Mouse (Mus musculus) heart, adult 2 months (tissue): ENCODE measurements at regions not wholly inside any gene's neighbourhood (a gene's known extent, or its start where the extent isn't known, plus 50 kb on each side); places are given as distances from the start of the nearest gene placed in this dataset.

Experiments used
- DNase-seq, 2 experiments: peaks; one replicate each; pipeline ENCODE4 v3.0.0; 2021
- H3K27ac ChIP-seq: fragments of 200-600 bp; 2 replicates; pipeline ENCODE4 v1.8.1; 2022
- H3K27me3 ChIP-seq: fragments of 200-500 bp; 2 replicates; pipeline ENCODE4 v1.6.1; 2012; ENCODE audit warnings: mild to moderate bottlenecking, low read length, inconsistent platforms, mixed read lengths; ENCODE audit not compliant: control insufficient read depth, insufficient read depth
- H3K36me3 ChIP-seq: fragments of 200-500 bp; 2 replicates; pipeline ENCODE4 v1.6.1; 2012; ENCODE audit warnings: low read length, inconsistent platforms; ENCODE audit not compliant: control insufficient read depth, insufficient read depth
- H3K4me1 ChIP-seq: fragments of 200-500 bp; 2 replicates; pipeline ENCODE4 v1.6.1; 2011; ENCODE audit warnings: low read length; ENCODE audit not compliant: control insufficient read depth, insufficient read depth
- H3K4me3 ChIP-seq: fragments of 200-600 bp; 2 replicates; pipeline ENCODE4 v1.8.1; 2022
- H3K79me2 ChIP-seq: fragments of 200-500 bp; replicated peaks from 2 replicates; pipeline ENCODE4 v1.6.1; 2012; ENCODE audit warnings: mild to moderate bottlenecking, inconsistent platforms, low read length, moderate library complexity, mixed read lengths; ENCODE audit not compliant: control insufficient read depth, insufficient read depth
- H3K9ac ChIP-seq: fragments of 200-500 bp; 2 replicates; pipeline ENCODE4 v1.6.1; 2012; ENCODE audit warnings: low read depth, mild to moderate bottlenecking, control low read depth, inconsistent platforms, low read length, mixed read lengths
- CTCF ChIP-seq: fragments of 200-600 bp; IDR thresholded peaks from 2 replicates; pipeline ENCODE4 v1.8.1; 2022; ENCODE audit warnings: antibody characterized with exemption, mild to moderate bottlenecking, moderate library complexity
- EP300 ChIP-seq: fragments of 200-500 bp; IDR thresholded peaks from 2 replicates; pipeline ENCODE4 v1.6.1; 2011; ENCODE audit warnings: low read depth, low read length, control low read depth; ENCODE audit not compliant: insufficient read depth
- POLR2A ChIP-seq: fragments of 200-500 bp; IDR thresholded peaks from 2 replicates; pipeline ENCODE4 v1.6.1; 2011; ENCODE audit warnings: mild to moderate bottlenecking, low read depth, low read length, control low read depth; ENCODE audit not compliant: insufficient read depth
- WGBS: fragments of 180-500 bp; shearing (Covaris S2); methylation state at CpG from one replicate; pipeline ENCODE4 v1.1.7; 2018; 5-methylcytosine and 5-hydroxymethylcytosine counted together
- intact Hi-C: fragments of 180-260 bp; cut with DNase I; formaldehyde crosslinking; loops from one replicate; pipeline ENCODE4 v1.15.1; 2025

GRCm38 (mm10) chr9:94191083-94191482 lies 346.8 kb downstream of the 1190002N15Rik start:
- 50% methylated on average over 3 of the region's 3 CpGs for WGBS
- H3K36me3 ChIP-seq: no peaks in the 10 kb centered on the region
- DNase-seq: no peak
- H3K79me2 ChIP-seq: no peaks in the 10 kb centered on the region
- no peak for TF ChIP-seq CTCF
- TF ChIP-seq EP300: no peak
- TF ChIP-seq POLR2A: no peak
- H3K4me3 ChIP-seq: no peak overlapping the region
- H3K9ac ChIP-seq: no peak overlapping the region
- no peaks in the 10 kb centered on the region for H3K27me3 ChIP-seq
- intact Hi-C loops: no loop called here
- no peaks in the 10 kb centered on the region for H3K4me1 ChIP-seq
- no peak overlapping the region for H3K27ac ChIP-seq

DNA sequence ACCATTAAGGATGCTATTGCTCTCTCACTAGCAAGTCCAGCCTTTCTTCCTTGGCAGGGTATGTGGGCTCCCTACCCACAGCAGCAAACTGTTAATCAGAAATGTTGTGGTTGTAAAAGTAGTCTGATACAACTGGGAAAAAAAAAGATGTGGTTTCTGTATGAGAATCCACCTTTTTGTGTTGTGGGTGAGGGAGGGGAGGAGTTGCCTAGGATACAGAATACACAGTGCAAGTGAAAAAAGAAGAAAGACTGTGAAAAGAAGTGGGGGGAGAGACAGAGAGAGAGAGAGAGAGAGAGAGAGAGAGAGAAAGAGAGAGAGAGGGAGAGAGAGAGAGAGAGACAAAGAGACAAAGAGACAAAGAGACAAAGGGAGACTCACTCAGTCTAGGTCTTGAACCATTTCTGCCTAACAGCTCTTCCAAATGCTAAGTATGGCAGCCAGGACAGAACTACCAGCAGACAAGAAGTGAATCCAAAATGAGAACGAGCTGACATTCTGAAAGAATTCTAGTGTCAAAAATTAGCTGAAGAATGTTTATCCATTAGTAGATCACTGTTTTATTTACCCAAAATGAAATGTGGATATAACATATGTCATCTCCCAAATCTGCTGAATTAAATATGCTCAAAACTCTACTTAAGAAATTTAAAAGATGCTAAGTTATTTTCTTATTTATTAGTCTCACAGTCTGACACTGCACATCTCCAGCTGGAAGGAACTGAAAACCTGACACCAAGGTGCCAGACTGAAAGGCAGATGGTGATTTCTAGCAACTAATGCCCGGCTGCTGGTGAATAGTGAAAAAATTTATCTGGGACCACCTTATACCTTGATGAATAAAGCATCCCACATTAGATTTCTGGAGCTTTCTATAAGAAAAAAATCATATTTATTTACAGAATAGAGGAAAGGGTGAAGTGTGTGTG lies 347.7 kb downstream of the 1190002N15Rik start:
- no peak overlapping the region for H3K4me3 ChIP-seq

GRCm38 (mm10) chr9:94188124-94188523 lies 349.8 kb downstream of the 1190002N15Rik start:
- no peaks in the 10 kb centered on the region for H3K27me3 ChIP-seq
- no peak for DNase-seq
- H3K9ac ChIP-seq: no peak overlapping the region
- intact Hi-C loops: no loop called here
- H3K4me3 ChIP-seq: no peak overlapping the region
- no peak overlapping the region for H3K27ac ChIP-seq
- H3K4me1 ChIP-seq: no peaks in the 10 kb centered on the region
- no peaks in the 10 kb centered on the region for H3K36me3 ChIP-seq
- no peaks in the 10 kb centered on the region for H3K79me2 ChIP-seq
- TF ChIP-seq POLR2A (no peak), CTCF (no peak), EP300 (no peak)

More for the DNA sequence above, 347.7 kb downstream of the 1190002N15Rik start:
- Histone ChIP-seq H3K79me2 (no peaks in the 10 kb centered on the region), H3K27ac (no peak overlapping the region), H3K27me3 (no peaks in the 10 kb centered on the region), H3K9ac (no peak overlapping the region), H3K4me1 (no peaks in the 10 kb centered on the region), H3K36me3 (no peaks in the 10 kb centered on the region)
- DNase-seq: no peak
- TF ChIP-seq EP300: no peak
- no peak for TF ChIP-seq POLR2A
- TF ChIP-seq CTCF: no peak
- 65% methylated on average over 2 of the region's 2 CpGs for WGBS
- intact Hi-C loops: no loop called here

- H3K36me3 ChIP-seq: no peaks in the 10 kb centered on the region
- H3K79me2 ChIP-seq: no peaks in the 10 kb centered on the region
- no peak for DNase-seq
- intact Hi-C loops: no loop called here
- no peak overlapping the region for H3K9ac ChIP-seq
- no peaks in the 10 kb centered on the region for H3K4me1 ChIP-seq
- TF ChIP-seq CTCF (no peak), EP300 (no peak), POLR2A (no peak)
- no peak overlapping the region for H3K4me3 ChIP-seq
- H3K27ac ChIP-seq: no peak overlapping the region
- 55% methylated on average over 2 of the region's 2 CpGs for WGBS
- H3K27me3 ChIP-seq: no peaks in the 10 kb centered on the region
Observed at GRCm38 (mm10) chr9:94169905-94170612, 367.8 kb downstream of the 1190002N15Rik start.

DNA sequence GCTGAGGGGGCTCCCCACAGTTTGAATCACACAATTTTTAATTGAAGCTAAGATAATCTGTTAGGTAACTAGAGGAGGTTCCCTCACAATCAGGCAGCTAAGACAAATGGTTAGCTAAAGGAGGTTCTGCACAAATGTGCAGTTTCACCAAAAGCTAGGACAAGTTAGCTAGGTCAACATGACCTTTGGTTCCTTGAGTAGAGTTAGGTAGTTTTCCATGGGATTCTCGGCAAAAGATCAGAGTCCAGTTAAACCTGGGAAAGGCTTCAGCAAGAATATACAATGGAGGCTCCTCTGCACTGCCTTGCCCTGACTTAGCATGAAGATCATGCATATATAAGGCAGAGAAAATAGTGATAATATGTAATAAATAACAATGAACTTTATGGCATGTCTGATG lies 374.2 kb downstream of the 1190002N15Rik start:
- no peaks in the 10 kb centered on the region for H3K36me3 ChIP-seq
- H3K79me2 ChIP-seq: no peaks in the 10 kb centered on the region
- 79% methylated on average over 1 of the region's 1 CpGs for WGBS

DNA sequence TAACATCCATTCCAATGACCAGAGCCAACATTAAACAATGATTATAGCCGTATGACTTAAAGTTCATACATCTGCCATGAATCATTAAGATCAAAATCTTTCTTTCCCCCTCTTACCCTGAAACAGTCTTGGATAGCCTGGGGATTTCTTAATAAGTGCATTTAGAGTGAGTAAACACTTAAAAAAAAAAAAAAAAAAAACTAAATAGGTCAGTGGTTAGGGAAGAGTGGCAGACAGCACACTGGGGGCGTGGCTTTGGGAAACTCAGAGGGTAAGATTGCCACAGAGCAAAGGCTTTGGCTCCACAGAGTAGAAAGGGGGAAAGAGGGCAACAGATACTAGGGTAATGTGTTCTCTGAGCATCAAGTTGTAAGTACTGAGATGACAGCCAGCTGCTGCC lies 382.3 kb downstream of the 1190002N15Rik start:
- DNase-seq: no peak
- 62% methylated on average over 2 of the region's 2 CpGs for WGBS
- Histone ChIP-seq H3K79me2 (no peaks in the 10 kb centered on the region), H3K27ac (no peak overlapping the region), H3K4me1 (no peaks in the 10 kb centered on the region), H3K9ac (no peak overlapping the region), H3K36me3 (no peaks in the 10 kb centered on the region), H3K4me3 (no peak overlapping the region), H3K27me3 (no peaks in the 10 kb centered on the region)
- intact Hi-C loops: no loop called here
- TF ChIP-seq EP300: no peak
- no peak for TF ChIP-seq CTCF
- no peak for TF ChIP-seq POLR2A

More for the DNA sequence above, 374.2 kb downstream of the 1190002N15Rik start:
- TF ChIP-seq POLR2A: no peak
- TF ChIP-seq CTCF: no peak
- no peak for TF ChIP-seq EP300
- Histone ChIP-seq H3K27ac (no peak overlapping the region), H3K4me3 (no peak overlapping the region), H3K4me1 (no peaks in the 10 kb centered on the region), H3K27me3 (no peaks in the 10 kb centered on the region), H3K9ac (no peak overlapping the region)
- intact Hi-C loops: no loop called here
- DNase-seq: no peak
